Mouse (Mus musculus): Measurements from ENCODE around the gene Ccdc148. TPM values are rescaled to one million over a fixed set of nuclear protein-coding genes. Genes with fewer than 3 reads are reported as not detected.

The Ccdc148 gene
- polyA plus RNA-seq, 1 experiment, result not detected

Other genes starting within 250 kb of the Ccdc148 start
- 19.7 TPM in 2 replicates for gene Pkp4, start 167 bp upstream of the Ccdc148 start, polyA plus RNA-seq (2012; ENCODE audit: insufficient read depth, insufficient read length, missing spikeins)

All from brown adipose tissue, adult 24 weeks (tissue).